Mouse (Mus musculus) neural tube, embryonic 10.5 days (tissue): ENCODE results near the gene Mum1.
"Not testable (repeated sequence)": the region's sequence is repeated elsewhere in the genome, so short reads cannot be mapped to it uniquely, and the experiment has no call there.

Experiments
- DNase-seq: peaks from one replicate; pipeline ENCODE4 v3.0.0-alpha.2; 2017; ENCODE audit warnings: low spot score; ENCODE audit errors: extremely low spot score

Mum1 gene

DNA sequence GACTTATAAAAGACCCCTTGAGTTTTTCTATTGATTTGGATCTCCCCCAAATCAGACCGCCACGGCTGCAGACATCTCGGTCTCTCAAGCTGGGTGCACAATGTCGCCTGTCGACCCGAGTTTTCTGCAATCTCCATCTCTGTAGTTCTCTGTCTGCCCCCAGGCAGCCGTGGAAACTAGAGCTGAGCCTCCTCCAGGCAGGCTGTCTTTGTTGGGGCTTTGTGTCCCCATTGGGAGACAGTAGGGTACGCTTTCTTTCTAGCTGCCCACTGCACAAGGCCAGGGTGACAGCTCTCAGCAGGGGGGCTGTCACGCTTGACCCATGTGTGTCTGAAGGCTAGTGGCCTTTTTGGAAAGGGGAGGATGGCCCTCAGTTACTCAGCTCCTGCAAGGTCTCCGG lies 18.6 kb upstream of the Mum1 start:
- no peak for DNase-seq

GRCm38 (mm10) chr10:80208248-80208647 lies 18.0 kb upstream of the Mum1 start:
- no peak for DNase-seq

DNA sequence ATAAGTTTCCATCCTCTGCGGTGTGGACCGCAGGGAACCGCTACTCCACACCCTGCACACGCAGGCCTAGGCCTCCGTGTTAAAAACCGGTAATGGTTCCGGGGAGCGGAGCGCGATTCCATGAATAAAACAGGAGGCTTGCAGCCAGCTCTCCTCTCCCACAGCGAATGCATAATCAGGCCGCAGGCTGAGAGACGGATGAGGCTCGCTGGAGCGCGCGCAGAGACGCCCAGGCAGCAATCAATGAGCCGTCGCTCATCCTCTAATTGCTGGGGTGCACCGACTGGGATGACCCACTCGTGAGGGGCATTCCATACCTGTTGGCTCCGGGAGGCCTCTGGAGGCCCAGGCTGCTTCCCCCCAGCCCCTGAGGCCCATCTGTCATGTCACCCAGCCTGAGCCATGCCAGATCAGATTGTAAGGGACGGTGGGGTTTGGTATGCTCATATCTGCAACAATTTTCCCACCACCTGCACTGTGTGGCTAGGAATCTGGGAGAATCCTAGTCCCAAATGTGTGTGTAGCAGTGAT lies 17.3 kb upstream of the Mum1 start:
- no peak for DNase-seq

DNA sequence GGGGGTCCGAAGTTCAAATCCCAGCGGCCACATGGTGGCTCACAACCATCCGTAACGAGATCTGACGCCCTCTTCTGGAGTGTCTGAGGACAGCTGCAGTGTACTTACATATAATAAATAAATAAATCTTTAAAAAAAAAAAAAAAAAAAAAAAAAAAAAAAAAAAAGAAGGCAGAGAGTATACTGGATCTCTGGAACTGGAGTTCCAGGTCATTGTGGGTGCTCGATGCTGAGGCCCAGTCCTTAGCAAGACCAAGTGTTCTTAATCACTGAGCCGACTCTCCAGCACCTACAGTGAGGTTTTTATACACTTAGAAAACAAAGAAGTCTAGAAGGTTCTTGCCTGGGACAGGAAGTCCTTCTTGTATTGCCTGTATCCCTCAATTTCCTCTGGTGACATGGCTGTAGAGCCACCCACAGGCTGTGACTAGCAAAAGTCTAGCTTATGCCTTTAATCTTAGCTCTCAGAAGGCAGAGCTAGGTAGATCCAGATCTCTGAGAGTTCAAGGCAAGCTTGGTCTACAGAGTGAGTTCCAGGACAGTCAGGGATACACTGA lies 14.6 kb upstream of the Mum1 start:
- not testable (repeated sequence) for DNase-seq

- DNase-seq, result no peak
Measured at GRCm38 (mm10) chr10:80215048-80215772, 11.0 kb upstream of the Mum1 start.

DNA sequence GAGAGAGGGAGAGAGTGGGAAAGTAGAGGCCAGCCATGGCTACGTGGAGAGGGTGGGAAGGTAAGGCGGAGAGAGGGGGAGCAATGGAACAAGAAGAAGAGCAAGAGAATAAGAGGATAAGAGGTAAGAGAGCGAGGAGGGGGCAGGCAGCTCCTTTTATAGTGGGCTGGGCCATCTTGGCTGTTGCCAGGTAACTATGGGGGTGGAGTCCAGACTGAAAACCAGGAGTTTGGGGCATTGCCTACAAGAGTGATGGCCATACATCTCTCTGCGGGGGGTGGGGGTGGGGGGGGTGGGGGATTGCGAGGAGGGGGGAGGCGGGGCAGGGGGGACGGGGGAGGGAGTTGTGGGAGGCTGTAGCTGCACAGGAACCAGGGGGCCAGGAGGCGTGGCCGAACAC lies 5.6 kb upstream of the Mum1 start:
- no peak for DNase-seq

GRCm38 (mm10) chr10:80223137-80223536 lies 3.1 kb upstream of the Mum1 start:
- DNase-seq, result not testable (repeated sequence)

DNA sequence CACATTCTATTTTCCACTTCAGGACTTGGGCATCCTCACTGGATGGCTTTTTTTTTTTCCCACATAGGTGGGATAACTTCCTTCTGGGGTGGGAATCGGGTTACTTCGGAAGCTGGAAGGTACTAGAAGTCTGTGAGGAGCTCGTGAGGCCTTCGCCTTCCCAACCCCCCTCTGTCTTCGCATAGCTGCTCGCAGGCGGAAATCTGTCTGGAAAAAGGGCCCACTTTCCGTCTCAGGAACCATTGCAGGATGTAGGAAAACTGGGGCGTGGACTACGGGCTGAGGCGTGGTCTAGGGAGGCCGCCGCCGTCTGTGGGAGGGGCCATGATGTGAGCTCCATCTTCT lies 191 bp upstream of the Mum1 start:
- DNase-seq, result no peak

DNA sequence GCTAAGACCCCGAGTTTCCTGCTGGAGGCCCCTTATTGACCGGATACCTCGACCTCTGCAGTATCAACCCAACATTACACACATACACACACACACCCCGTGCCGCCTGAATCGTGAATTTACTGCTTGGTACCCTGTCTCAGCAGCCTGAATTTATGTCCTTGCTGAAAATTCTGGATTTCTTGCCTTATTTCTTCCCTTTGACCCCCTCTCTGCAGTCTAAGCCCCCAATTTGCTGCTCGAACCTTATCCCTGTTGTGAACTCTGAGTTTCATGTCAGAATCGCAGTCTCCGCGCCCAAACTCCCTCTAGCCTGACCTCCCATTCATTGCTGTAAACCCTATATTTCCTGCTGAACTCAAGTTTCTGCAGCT lies 919 bp downstream of the Mum1 start:
- DNase-seq, result no peak

DNA sequence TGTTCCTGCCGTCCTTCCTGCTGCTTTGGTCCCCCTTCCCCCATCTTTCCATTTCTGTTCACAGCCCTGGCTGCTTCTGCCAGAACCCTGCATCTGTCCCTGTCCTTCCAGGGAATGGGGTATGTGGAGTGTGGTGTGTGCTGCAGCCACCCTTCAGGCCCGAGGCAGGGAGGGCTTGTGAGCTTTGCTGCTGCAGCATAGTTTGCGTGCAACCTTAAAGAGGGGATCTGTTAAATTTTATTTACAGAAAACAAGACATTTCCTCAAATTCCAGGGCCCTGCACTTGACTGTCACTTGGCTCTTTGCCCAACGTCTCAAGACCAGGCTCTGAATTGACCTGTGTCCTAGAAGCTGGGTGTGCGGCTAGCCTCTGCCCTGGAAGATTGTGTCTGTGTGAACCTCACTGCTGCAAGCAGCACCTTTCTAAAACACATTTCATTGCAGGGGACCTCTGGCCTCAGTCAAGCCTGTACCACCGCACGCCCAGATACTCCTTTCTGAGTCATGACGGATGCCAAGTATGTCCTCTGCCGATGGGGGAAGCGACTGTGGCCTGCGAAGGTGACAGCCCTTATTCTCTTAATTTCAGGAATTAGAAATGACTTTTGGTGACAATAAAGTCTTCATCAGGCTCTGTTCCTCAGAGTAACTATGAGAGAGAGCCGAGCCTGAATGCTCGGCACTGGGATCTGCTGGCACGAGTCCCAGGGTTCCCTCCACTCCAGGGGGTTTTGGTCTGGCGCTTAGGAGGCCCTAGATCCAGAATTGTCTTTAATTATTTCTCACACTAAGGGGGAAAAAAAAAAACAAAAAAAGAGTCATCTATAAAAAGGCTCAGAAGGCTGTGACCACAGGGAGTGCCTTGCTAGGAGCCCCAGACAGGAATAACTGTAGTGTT lies 1.9 kb downstream of the Mum1 start:
- DNase-seq, result no peak

GRCm38 (mm10) chr10:80236145-80236825 lies 10.1 kb downstream of the Mum1 start:
- DNase-seq, result no peak

- no peak for DNase-seq
Measured at GRCm38 (mm10) chr10:80237020-80237419, 10.8 kb downstream of the Mum1 start.

DNA sequence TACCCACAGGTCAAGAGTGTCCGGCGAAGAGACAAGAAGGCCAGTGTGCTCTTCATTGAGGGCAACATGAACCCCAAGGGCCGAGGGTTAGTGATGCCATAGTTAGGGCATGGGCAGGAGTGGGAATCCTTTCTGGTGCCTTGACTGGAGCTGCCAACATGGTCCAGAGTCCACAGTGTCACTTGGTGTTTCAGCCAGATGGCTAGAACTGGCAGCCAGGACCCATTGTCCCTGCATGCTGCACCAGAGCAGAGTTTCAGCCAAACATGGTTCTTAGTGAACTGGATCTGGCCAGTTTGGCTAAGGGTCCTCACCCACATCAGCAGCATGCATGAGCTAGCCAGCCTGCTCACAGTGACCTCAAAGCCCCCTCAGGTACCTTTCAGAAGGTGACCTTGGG lies 12.1 kb downstream of the Mum1 start:
- DNase-seq, result no peak

- no peak for DNase-seq
Measured at GRCm38 (mm10) chr10:80239791-80240190, 13.6 kb downstream of the Mum1 start.

DNA sequence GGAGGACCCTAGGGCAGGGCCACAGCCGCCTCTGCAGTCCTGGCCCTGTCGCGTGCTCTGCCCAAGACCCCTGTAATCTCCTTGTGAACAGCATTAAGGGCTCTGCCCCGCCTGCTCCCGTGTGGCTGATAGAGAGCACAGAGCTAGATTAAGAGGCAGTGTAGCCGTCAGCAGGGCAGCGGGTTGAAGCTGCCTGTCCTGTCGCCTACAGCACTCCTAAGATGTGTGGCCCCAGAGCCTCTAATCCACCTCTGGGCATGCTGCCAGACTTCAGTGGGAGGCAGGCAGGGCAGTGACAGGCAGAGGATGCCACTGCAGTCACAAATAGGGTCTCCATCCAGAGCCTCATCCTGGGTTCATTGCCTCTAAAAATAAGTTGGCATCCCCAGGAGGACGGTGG lies 15.9 kb downstream of the Mum1 start:
- no peak for DNase-seq

DNA sequence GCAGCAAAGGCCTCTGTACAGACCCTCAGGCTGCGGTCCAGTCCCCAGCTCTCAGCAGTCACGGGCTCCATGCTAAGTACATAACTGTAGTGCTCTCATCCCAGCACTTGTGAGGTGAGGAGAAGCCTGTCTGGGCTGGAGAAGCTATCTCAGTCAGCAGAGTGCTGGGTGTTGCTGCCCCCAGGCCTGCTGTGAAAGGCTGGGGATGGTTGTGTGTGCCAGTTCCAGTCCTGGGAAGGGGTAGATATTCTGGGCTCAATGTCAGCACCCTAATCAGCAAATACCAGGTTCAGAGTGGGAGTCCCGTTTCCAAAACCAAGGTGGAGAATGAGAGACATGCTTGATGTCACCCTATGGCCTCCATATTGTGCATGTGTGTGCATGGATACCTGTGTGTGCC lies 16.4 kb downstream of the Mum1 start:
- no peak for DNase-seq

DNA sequence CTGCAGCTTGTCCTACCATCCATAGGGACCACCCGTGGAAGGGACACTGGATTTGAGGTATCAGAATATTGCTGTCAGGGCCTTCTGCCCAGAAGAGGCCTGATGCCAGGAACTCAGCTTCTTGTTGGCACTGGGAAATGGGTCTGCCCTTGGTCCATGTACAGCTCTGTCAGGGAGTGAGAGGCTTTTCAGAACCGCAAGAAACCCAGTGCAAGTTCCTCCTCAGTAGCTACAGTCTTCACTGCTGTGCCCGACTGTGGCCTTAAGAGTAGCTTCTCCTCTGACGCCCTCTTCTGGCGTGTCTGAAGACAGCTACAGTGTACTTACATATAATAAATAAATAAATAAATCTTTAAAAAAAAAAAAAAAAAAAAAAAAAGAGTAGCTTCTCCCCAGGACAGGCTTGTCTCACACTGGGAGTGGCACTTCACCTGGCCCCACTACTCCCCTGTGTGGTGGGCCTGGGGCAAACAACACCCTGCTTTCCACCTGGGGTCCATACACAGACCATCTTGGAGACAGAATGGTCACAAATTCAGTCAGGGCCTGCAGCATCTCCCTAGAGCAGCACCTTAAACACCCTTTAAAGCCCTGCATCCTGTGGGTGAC lies 18.7 kb downstream of the Mum1 start:
- DNase-seq, result no peak

DNA sequence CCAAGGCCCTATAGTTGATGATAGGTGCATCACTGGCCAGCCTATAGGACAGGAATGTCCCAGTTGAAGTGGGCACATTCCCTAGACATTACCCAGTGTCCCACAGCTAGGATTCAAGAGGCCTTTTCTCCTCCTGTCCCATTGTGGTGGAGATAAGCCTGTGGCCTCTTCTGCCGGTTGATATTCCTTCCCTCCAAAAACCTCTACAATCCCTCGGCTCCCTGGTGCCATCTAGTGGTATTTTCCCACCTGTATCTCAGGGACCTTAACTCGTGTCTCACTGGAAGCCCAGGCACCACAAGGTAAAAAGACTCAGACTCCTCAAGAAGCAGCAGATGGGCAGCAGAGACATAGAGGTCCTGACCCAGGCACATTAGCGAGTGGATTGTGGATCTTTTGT lies 19.4 kb downstream of the Mum1 start:
- DNase-seq, result peak; percentile 82

DNA sequence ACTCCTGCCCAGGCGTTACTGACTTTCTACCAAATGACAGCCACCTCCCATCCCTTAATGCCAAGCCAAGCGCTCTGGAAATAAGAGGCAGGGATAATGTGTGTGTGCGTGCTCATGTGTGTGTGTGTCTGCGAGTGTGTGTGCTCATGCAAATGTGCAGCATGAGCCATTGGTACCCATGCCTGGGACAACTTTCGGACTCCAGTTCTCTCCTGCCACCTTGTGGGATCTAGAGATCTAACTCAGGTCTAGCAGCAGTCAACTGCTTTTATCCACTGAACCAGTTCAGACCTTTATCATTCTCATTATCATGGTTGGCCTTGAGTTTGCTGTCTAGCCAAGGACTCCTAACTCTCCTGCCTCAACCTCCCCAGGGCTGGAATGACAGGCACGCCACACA lies 21.6 kb downstream of the Mum1 start:
- DNase-seq, result no peak

DNA sequence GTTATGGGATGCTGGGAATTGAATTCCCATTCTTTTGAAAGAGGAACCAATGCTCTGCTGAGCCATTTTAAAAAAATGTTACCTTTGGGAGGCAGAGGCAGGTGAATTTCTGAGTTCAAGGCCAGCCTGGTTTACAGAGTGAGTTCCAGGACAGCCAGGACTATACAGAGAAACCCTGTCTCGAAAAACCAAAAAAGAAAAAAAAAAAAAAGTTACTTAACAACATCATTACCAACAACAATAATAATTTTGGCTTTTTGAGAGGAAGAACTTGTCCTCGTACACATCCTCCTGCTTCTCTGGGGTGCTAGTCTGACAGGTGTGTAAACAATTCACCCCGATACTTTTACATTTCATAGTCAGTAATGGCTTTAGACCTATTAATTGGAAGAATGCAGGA lies 22.2 kb downstream of the Mum1 start:
- DNase-seq, result not testable (repeated sequence)

DNA sequence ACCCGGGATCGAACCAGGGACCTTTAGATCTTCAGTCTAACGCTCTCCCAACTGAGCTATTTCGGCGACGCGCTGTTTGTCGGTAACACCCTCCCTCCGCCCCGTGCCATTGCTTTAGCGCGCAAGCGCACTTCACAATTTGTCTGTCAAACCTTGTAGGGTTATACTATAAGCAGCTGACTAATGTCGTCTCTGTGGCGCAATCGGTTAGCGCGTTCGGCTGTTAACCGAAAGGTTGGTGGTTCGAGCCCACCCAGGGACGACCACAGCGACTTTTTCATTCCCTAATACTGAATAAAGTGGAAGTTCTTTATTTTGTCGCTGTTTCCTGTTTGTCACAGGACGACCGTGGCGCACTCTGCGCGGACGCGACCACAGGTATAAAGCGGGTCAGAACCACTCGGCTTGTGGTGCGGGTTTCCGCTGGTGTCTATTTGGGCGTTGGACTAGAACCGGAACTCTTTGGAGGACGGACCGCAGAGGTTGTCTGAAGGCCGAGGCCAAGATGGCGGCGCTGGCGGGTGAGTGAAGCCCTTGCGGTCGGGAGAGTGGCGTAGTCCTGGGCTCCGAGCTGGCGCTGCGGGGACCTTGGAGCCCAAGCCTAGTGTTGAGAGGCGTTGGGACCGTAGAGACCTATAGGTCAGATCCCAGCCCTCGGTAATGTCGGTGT lies 22.9 kb downstream of the Mum1 start, which contains the start of gene Ndufs7:
Ndufs7 (plus strand) TSS at position 151 of the 670 bp plus-strand sequence.
- DNase-seq, result peak; percentile 93
